Mouse (Mus musculus) ES-E14 (cell line): Measurements from ENCODE around the gene Asphd2. TPM values are rescaled to one million over a fixed set of nuclear protein-coding genes. Genes with fewer than 3 reads are reported as not detected.

ENCODE experiments used
- DNase-seq: peaks from one replicate; pipeline ENCODE4 v3.0.0-alpha.2; 2013; ENCODE audit warnings: low read depth, low spot score
- H3K27ac ChIP-seq: 2 replicates; pipeline ENCODE4 v1.5.1; 2012; ENCODE audit warnings: low read depth, mild to moderate bottlenecking, low read length, moderate library complexity, mixed read lengths; ENCODE audit not compliant: poor library complexity, insufficient read depth, severe bottlenecking
- H3K36me3 ChIP-seq: 2 replicates; pipeline ENCODE4 v1.6.1; 2012; ENCODE audit warnings: mild to moderate bottlenecking, low read length, moderate library complexity, mixed read lengths; ENCODE audit not compliant: control insufficient read depth, poor library complexity, insufficient read depth, severe bottlenecking
- H3K4me1 ChIP-seq, 2 experiments: fragments of 150-350 bp in 1 of 2; sonication (generic) in 1 of 2; 2 replicates each; pipeline ENCODE4 v1.6.1; 2012; ENCODE audit warnings: low read length in 2 of 2, mild to moderate bottlenecking in 1 of 2, mixed read lengths in 1 of 2; ENCODE audit not compliant: control insufficient read depth in 2 of 2, insufficient read depth in 2 of 2, poor library complexity in 1 of 2
- H3K4me3 ChIP-seq, 2 experiments: fragments of 150-350 bp in 1 of 2; sonication (generic) in 1 of 2; 2 replicates each; pipeline ENCODE4 v1.5.1; 2012; ENCODE audit warnings: low read length in 2 of 2, low read depth in 1 of 2, mild to moderate bottlenecking in 1 of 2, mixed read lengths in 1 of 2; ENCODE audit not compliant: insufficient read depth in 1 of 2, poor library complexity in 1 of 2, severe bottlenecking in 1 of 2
- H3K9ac ChIP-seq: 2 replicates; pipeline ENCODE4 v1.6.1; 2012; ENCODE audit warnings: low read depth, mild to moderate bottlenecking, low read length, mixed read lengths; ENCODE audit not compliant: poor library complexity, insufficient read depth, severe bottlenecking
- H3K9me3 ChIP-seq: fragments of 150-350 bp; sonication (generic); 2 replicates; pipeline ENCODE4 v1.6.1; 2012; ENCODE audit warnings: low read depth, mild to moderate bottlenecking, low read length; ENCODE audit not compliant: control insufficient read depth, insufficient read depth
- CHD2 ChIP-seq: IDR thresholded peaks from 2 replicates; pipeline ENCODE4 v1.6.1; 2014; ENCODE audit warnings: mild to moderate bottlenecking, low read depth, low read length, inconsistent platforms
- HCFC1 ChIP-seq: IDR thresholded peaks from 2 replicates; pipeline ENCODE4 v1.6.1; 2012; ENCODE audit warnings: low read length, inconsistent platforms, borderline replicate concordance; ENCODE audit not compliant: insufficient read depth
- MAFK ChIP-seq: IDR thresholded peaks from 2 replicates; pipeline ENCODE4 v1.6.1; 2014; ENCODE audit warnings: mild to moderate bottlenecking, low read depth, low read length, inconsistent platforms; ENCODE audit not compliant: insufficient read depth
- ZC3H11A ChIP-seq: IDR thresholded peaks from 2 replicates; pipeline ENCODE4 v1.6.1; 2012; ENCODE audit warnings: low read depth, mild to moderate bottlenecking, inconsistent platforms, low read length, borderline replicate concordance
- ZNF384 ChIP-seq: IDR thresholded peaks from 2 replicates; pipeline ENCODE4 v1.6.1; 2012; ENCODE audit warnings: low read depth, low read length, inconsistent platforms
- in situ Hi-C, 2 experiments: fragments of 600-800 bp; cut with MboI; formaldehyde crosslinking; loops; one replicate each; pipeline ENCODE4 v1.15.1; 2025; ENCODE audit warnings: low sequenced_read_pairs in 2 of 2, inconsistent platforms in 1 of 2; ENCODE audit not compliant: unreplicated experiment in 2 of 2
- total RNA-seq: library from RNA; depleted of rRNA; stranded (reverse); fragments of 300-350 nt; gene quantifications from 2 replicates; pipeline ENCODE4 v1.2.3, GENCODE M21; 2012

Gene Asphd2
- total RNA-seq, 1 experiment, result 4.6 TPM

DNA sequence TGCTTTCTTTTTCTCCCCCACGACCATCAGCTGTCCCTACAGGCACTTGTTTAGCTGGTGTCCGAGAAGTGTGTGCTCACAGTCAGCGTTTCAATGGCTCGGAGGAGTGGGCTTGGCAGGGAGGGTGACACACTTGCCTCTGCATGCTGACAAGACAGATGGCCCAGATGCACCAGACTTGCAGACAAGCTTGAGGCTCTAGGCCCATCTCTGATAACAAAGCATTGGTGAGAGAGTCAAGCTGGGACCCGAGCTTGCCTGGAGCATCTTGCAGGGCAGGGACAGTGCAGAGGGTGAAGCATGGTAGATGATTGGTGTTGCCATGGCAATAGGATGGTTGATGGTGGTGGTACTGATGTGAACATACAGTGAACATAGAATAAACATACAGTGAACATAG, 14.6 kb upstream of the Asphd2 start:
- Histone ChIP-seq H3K27ac (no peak overlapping the region), H3K36me3 (no peaks in the 10 kb centered on the region), H3K4me3 (no peak overlapping the region), H3K9me3 (no peaks in the 10 kb centered on the region), H3K9ac (no peak overlapping the region), H3K4me1 (peaks cover 2 to 5% of the 10 kb centered on the region in 2 experiments; a peak in 2 of 4 replicates)
- TF ChIP-seq MAFK (no peak), ZNF384 (no peak), CHD2 (no peak), ZC3H11A (no peak), HCFC1 (no peak)
- in situ Hi-C loops, result no loop called here
- no peak for DNase-seq

GRCm38 (mm10) chr5:112406017-112406416, 11.4 kb upstream of the Asphd2 start:
- no peak overlapping the region for H3K9ac ChIP-seq
- in situ Hi-C loops, result no loop called here
- H3K4me1 ChIP-seq, result no peaks in the 10 kb centered on the region

GRCm38 (mm10) chr5:112402437-112402836, 7.8 kb upstream of the Asphd2 start:
- no peak overlapping the region for H3K9ac ChIP-seq
- no peaks in the 10 kb centered on the region for H3K9me3 ChIP-seq
- H3K4me1 ChIP-seq, result no peaks in the 10 kb centered on the region
- no peaks in the 10 kb centered on the region for H3K36me3 ChIP-seq
- DNase-seq, result no peak
- in situ Hi-C loops, result no loop called here
- no peak overlapping the region for H3K27ac ChIP-seq
- TF ChIP-seq ZC3H11A (no peak), ZNF384 (no peak), CHD2 (no peak), MAFK (no peak), HCFC1 (no peak)
- H3K4me3 ChIP-seq, result no peak overlapping the region

More at GRCm38 (mm10) chr5:112406017-112406416, 11.4 kb upstream of the Asphd2 start:
- TF ChIP-seq CHD2 (no peak), MAFK (no peak)
- Histone ChIP-seq H3K4me3 (no peak overlapping the region), H3K36me3 (no peaks in the 10 kb centered on the region), H3K27ac (no peak overlapping the region), H3K9me3 (no peaks in the 10 kb centered on the region)
- DNase-seq, result no peak

DNA sequence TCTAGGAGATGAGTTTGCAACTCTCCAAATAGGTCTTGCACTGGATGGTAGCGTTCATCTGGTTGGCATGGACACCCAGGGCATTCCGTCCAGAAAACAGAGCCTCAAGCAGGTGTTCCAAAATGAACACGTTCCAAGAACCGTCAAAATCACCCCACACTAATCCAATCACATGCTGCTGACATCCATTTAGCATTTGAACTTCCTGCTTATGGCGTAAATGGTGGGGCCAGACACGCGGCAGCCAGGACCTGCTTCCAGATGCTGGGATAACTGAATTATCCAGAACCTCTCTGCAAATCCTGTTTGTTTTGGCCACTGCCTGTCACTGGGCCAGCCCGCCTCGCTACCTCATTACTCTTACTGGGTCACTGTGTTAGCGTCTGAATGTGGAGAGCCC, 4.6 kb upstream of the Asphd2 start:
- in situ Hi-C loops, result no loop called here
- TF ChIP-seq MAFK (no peak), HCFC1 (no peak), ZNF384 (no peak), ZC3H11A (no peak), CHD2 (no peak)
- Histone ChIP-seq H3K9ac (no peak overlapping the region), H3K27ac (no peak overlapping the region), H3K9me3 (no peaks in the 10 kb centered on the region), H3K4me1 (peaks cover 0 to 2% of the 10 kb centered on the region in 2 experiments; a peak in 1 of 4 replicates), H3K4me3 (no peak overlapping the region), H3K36me3 (no peaks in the 10 kb centered on the region)
- no peak for DNase-seq

DNA sequence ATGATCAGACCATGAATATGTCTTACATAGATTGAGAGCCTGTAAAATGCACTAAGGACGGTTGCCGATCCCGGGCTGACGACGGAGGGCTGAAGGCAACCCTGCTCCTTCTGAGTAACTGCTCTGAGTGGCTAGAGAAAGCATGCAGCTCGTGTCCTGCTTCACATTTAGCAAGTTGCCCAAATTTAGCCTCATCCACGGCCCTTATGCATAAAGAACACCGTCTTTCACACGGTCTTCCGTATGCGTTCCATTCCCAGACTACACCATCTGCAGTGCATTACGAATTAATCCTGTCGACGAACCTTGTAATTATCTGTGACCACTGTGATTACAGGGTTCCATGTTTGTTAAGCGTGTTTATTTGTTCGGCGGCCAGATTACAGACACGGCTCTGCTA, 1.4 kb upstream of the Asphd2 start:
- in situ Hi-C loops, result no loop called here
- no peaks in the 10 kb centered on the region for H3K36me3 ChIP-seq
- DNase-seq, result no peak
- TF ChIP-seq HCFC1 (no peak), ZNF384 (no peak), MAFK (no peak), CHD2 (no peak), ZC3H11A (no peak)
- no peak overlapping the region for H3K9ac ChIP-seq
- H3K4me3 ChIP-seq, result no peak overlapping the region
- H3K9me3 ChIP-seq, result no peaks in the 10 kb centered on the region
- peaks cover 0 to 8% of the 10 kb centered on the region in 2 experiments; a peak in 1 of 4 replicates for H3K4me1 ChIP-seq
- no peak overlapping the region for H3K27ac ChIP-seq
